Mouse (Mus musculus) limb, embryonic 14.5 days (tissue): Measurements from ENCODE around the gene Trim9. TPM values are rescaled to one million over a fixed set of nuclear protein-coding genes. Genes with fewer than 3 reads are reported as not detected.

Experiments used
- ATAC-seq: fragments of 200-750 bp; cut with Nextera tagmentation; 2 replicates; pipeline ENCODE4 v1.8.0; 2017; ENCODE audit warnings: low read depth, moderate number of reproducible peaks, moderate TSS enrichment; ENCODE audit not compliant: low FRiP score
- DNase-seq: peaks from one replicate; pipeline ENCODE4 v3.0.0-alpha.2; 2015; ENCODE audit warnings: low spot score
- H3K27ac ChIP-seq: fragments of 300-500 bp; sonication (generic); replicated peaks from 2 replicates; pipeline ENCODE4 v1.5.1; 2014; ENCODE audit warnings: low read depth, mild to moderate bottlenecking, low read length, moderate library complexity, mixed read lengths
- H3K27me3 ChIP-seq: fragments of 300-500 bp; sonication (generic); 2 replicates; pipeline ENCODE4 v1.6.1; 2014; ENCODE audit warnings: low read length, mixed read lengths; ENCODE audit not compliant: control insufficient read depth, insufficient read depth
- H3K36me3 ChIP-seq: fragments of 300-500 bp; sonication (generic); 2 replicates; pipeline ENCODE4 v1.6.1; 2014; ENCODE audit warnings: mild to moderate bottlenecking, low read length, moderate library complexity, mixed read lengths; ENCODE audit not compliant: control insufficient read depth, insufficient read depth
- H3K4me1 ChIP-seq: fragments of 300-500 bp; sonication (generic); 2 replicates; pipeline ENCODE4 v1.6.1; 2014; ENCODE audit warnings: antibody characterized with exemption, low read length, mixed read lengths; ENCODE audit not compliant: control insufficient read depth, insufficient read depth
- H3K4me2 ChIP-seq: fragments of 300-500 bp; sonication (generic); replicated peaks from 2 replicates; pipeline ENCODE4 v1.6.1; 2014; ENCODE audit warnings: low read depth, mild to moderate bottlenecking, low read length, moderate library complexity; ENCODE audit not compliant: severe bottlenecking
- H3K4me3 ChIP-seq: fragments of 300-500 bp; sonication (generic); replicated peaks from 2 replicates; pipeline ENCODE4 v1.5.1; 2014; ENCODE audit warnings: low read length
- H3K9ac ChIP-seq: fragments of 300-500 bp; sonication (generic); 2 replicates; pipeline ENCODE4 v1.6.1; 2014; ENCODE audit warnings: mild to moderate bottlenecking, low read depth, low read length, moderate library complexity; ENCODE audit not compliant: severe bottlenecking
- H3K9me3 ChIP-seq: fragments of 300-500 bp; sonication (generic); 2 replicates; pipeline ENCODE4 v1.6.1; 2016; ENCODE audit warnings: low read length; ENCODE audit not compliant: control insufficient read depth
- POLR2A ChIP-seq: fragments of 200-500 bp; IDR thresholded peaks from 2 replicates; pipeline ENCODE4 v1.8.0; 2012; ENCODE audit warnings: inconsistent platforms, mild to moderate bottlenecking, moderate library complexity, borderline replicate concordance; ENCODE audit not compliant: insufficient read depth, insufficient read length; ENCODE audit errors: extremely low read depth
- WGBS: fragments of 180-500 bp; shearing (Covaris S2); extraction: QIAGEN DNeasy Blood & Tissue Kit; methylation state at CpG from one replicate; pipeline ENCODE4 v1.1.7; 2014; 5-methylcytosine and 5-hydroxymethylcytosine counted together
- polyA plus RNA-seq, 2 experiments: library from polyadenylated mRNA; depleted of rRNA in 1 of 2; stranded (reverse) in 1 of 2; unstranded in 1 of 2; fragments of >200 nt; fragmentation: Nextera tagmentation in 1 of 2; extraction: Ambion mirVana in 1 of 2; gene quantifications; 2 replicates each; pipeline versions ENCODE4 v1.2.1 to v1.2.3; 2012 to 2014

Trim9 gene
- polyA plus RNA-seq, 2 experiments: 0.95 to 1.0 TPM

GRCm38 (mm10) chr12:70239741-70240140 is 107.7 kb downstream of the Trim9 start:
- Histone ChIP-seq H3K4me2 (no peak overlapping the region), H3K9me3 (no peaks in the 10 kb centered on the region), H3K4me1 (peaks cover 4% of the 10 kb centered on the region; the same call in 1 of the 2 replicates), H3K9ac (no peak overlapping the region), H3K36me3 (no peaks in the 10 kb centered on the region), H3K27ac (no peak overlapping the region), H3K4me3 (no peak overlapping the region), H3K27me3 (no peaks in the 10 kb centered on the region)
- DNase-seq (no peak), ATAC-seq (no peak)
- 84% methylated on average over 5 of the region's 5 CpGs for WGBS
- TF ChIP-seq POLR2A: no peak

- no peak for ATAC-seq
- 38% methylated on average over 8 of the region's 8 CpGs for WGBS
Measured at GRCm38 (mm10) chr12:70238604-70239003, 108.8 kb downstream of the Trim9 start.

GRCm38 (mm10) chr12:70234938-70235484 is 112.4 kb downstream of the Trim9 start:
- no peaks in the 10 kb centered on the region for H3K9me3 ChIP-seq
- peaks cover 5% of the 10 kb centered on the region; the same call in 1 of the 2 replicates for H3K4me1 ChIP-seq
- no peaks in the 10 kb centered on the region for H3K36me3 ChIP-seq
- DNase-seq: peak; percentile 87
- peak overlapping the region; percentile 45 for H3K9ac ChIP-seq
- peak overlapping the region; percentile 62 for H3K4me2 ChIP-seq
- no peak for TF ChIP-seq POLR2A
- peak overlapping the region; percentile 34 for H3K4me3 ChIP-seq
- no peak overlapping the region for H3K27ac ChIP-seq
- H3K27me3 ChIP-seq: no peaks in the 10 kb centered on the region
- 4% methylated on average over 13 of the region's 13 CpGs for WGBS
- peak; percentile 66; the same call in 1 of the 2 replicates for ATAC-seq

More at GRCm38 (mm10) chr12:70238604-70239003, 108.8 kb downstream of the Trim9 start:
- H3K4me2 ChIP-seq: no peak overlapping the region
- H3K4me1 ChIP-seq: peaks cover 5% of the 10 kb centered on the region; the same call in 1 of the 2 replicates
- H3K9me3 ChIP-seq: no peaks in the 10 kb centered on the region
- no peaks in the 10 kb centered on the region for H3K36me3 ChIP-seq
- no peak overlapping the region for H3K4me3 ChIP-seq
- H3K9ac ChIP-seq: no peak overlapping the region
- DNase-seq: no peak
- no peaks in the 10 kb centered on the region for H3K27me3 ChIP-seq
- no peak overlapping the region for H3K27ac ChIP-seq
- no peak for TF ChIP-seq POLR2A

GRCm38 (mm10) chr12:70234411-70234810 is 113.0 kb downstream of the Trim9 start:
- DNase-seq (peak; percentile 78), ATAC-seq (no peak; the same call in 1 of the 2 replicates)

GRCm38 (mm10) chr12:70233637-70234315 is 113.6 kb downstream of the Trim9 start:
- no peaks in the 10 kb centered on the region for H3K27me3 ChIP-seq
- H3K36me3 ChIP-seq: no peaks in the 10 kb centered on the region
- no peak overlapping the region for H3K4me3 ChIP-seq
- H3K4me2 ChIP-seq: no peak overlapping the region
- WGBS: 88% methylated on average over 6 of the region's 6 CpGs
- no peak for TF ChIP-seq POLR2A
- peaks cover 5% of the 10 kb centered on the region; the same call in 1 of the 2 replicates for H3K4me1 ChIP-seq
- ATAC-seq (no peak), DNase-seq (no peak)
- H3K9me3 ChIP-seq: no peaks in the 10 kb centered on the region
- no peak overlapping the region for H3K27ac ChIP-seq
- no peak overlapping the region for H3K9ac ChIP-seq

More at GRCm38 (mm10) chr12:70234411-70234810, 113.0 kb downstream of the Trim9 start:
- no peaks in the 10 kb centered on the region for H3K36me3 ChIP-seq
- H3K27me3 ChIP-seq: no peaks in the 10 kb centered on the region
- no peak overlapping the region for H3K4me2 ChIP-seq
- H3K27ac ChIP-seq: no peak overlapping the region
- H3K4me3 ChIP-seq: no peak overlapping the region
- peaks cover 5% of the 10 kb centered on the region; the same call in 1 of the 2 replicates for H3K4me1 ChIP-seq
- no peak for TF ChIP-seq POLR2A
- WGBS: 25% methylated on average over 6 of the region's 6 CpGs
- no peak overlapping the region for H3K9ac ChIP-seq
- H3K9me3 ChIP-seq: no peaks in the 10 kb centered on the region
